Mouse (Mus musculus): Measurements from ENCODE around the gene Wt1. TPM values are rescaled to one million over a fixed set of nuclear protein-coding genes. Genes with fewer than 3 reads are reported as not detected.

The Wt1 gene
- polyA plus RNA-seq, 1 experiment, result 40.2 TPM

DNA sequence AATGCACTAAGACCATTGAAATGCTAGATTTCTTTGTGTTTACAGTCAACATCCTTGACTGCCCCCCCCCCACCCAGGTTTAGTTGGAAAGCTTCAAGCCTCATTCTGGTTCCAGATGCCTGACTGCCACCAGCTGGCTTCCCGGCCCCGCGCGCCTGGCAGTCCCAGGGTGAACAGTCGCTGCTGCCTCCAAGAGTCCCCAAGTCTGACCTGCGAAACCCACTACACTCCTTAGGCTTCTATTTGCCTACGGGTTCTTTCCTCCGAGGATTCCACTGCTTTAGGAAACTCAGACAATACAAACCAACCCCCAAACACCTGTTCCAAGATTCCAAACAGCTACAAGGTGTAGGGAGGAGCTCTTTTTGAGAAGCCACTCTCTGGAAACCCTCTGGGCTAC is 1.1 kb upstream of the Wt1 start:
- TF ChIP-seq POLR2A (IDR thresholded peaks at IDR 0.05; ENCODE audit: control insufficient read depth, low read depth, low read length) (no peak), CTCF (IDR thresholded peaks at IDR 0.05; ENCODE audit: control insufficient read depth, insufficient read depth, insufficient replicate concordance, low read depth, low read length) (no peak)
- H3K27me3 ChIP-seq (ENCODE audit: control insufficient read depth, insufficient read depth, low read length), result peaks cover 4% of the 10 kb centered on the region
- peaks cover 15% of the 10 kb centered on the region for H3K4me1 ChIP-seq (ENCODE audit: control insufficient read depth, insufficient read depth, low read length)
- peak overlapping the region; percentile 20 for H3K4me3 ChIP-seq (ENCODE audit: control insufficient read depth, low read depth, low read length)
- H3K36me3 ChIP-seq (ENCODE audit: control insufficient read depth, insufficient read depth, low read length), result no peaks in the 10 kb centered on the region
- peak overlapping the region; percentile 12 for H3K27ac ChIP-seq (ENCODE audit: control insufficient read depth, insufficient read depth, low read depth, low read length)

DNA sequence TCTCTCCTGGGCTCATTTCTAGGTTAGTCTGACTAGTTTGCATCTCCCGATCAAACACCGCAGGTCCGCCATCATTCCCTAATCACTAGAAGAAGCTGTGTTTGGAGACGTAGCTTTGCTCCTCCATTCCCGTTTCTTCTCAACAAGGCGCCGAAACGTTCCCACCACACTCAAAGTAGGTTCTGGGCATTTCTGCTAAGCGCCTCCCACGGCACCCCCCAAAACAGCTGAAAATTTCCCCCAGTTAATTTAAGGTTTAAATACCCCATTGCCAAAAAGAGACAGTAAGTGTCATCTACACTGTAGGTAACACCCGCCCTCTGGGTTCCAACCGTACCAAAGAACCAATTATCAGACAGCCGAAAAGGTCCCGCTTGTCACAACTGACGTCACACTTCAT is 688 bp upstream of the Wt1 start:
- Histone ChIP-seq H3K4me1 (ENCODE audit: control insufficient read depth, insufficient read depth, low read length) (peaks cover 15% of the 10 kb centered on the region), H3K27ac (ENCODE audit: control insufficient read depth, insufficient read depth, low read depth, low read length) (peak overlapping the region; percentile 36), H3K4me3 (ENCODE audit: control insufficient read depth, low read depth, low read length) (peak overlapping the region; percentile 20), H3K36me3 (ENCODE audit: control insufficient read depth, insufficient read depth, low read length) (no peaks in the 10 kb centered on the region), H3K27me3 (ENCODE audit: control insufficient read depth, insufficient read depth, low read length) (peaks cover 4% of the 10 kb centered on the region)
- TF ChIP-seq CTCF (IDR thresholded peaks at IDR 0.05; ENCODE audit: control insufficient read depth, insufficient read depth, insufficient replicate concordance, low read depth, low read length) (no peak), POLR2A (IDR thresholded peaks at IDR 0.05; ENCODE audit: control insufficient read depth, low read depth, low read length) (no peak)

GRCm38 (mm10) chr2:105126691-105127530 is 582 bp downstream of the Wt1 start:
- Histone ChIP-seq H3K27ac (ENCODE audit: control insufficient read depth, insufficient read depth, low read depth, low read length) (peak overlapping the region; percentile 91), H3K4me3 (ENCODE audit: control insufficient read depth, low read depth, low read length) (peak overlapping the region; percentile 84), H3K4me1 (ENCODE audit: control insufficient read depth, insufficient read depth, low read length) (peaks cover 19% of the 10 kb centered on the region), H3K36me3 (ENCODE audit: control insufficient read depth, insufficient read depth, low read length) (no peaks in the 10 kb centered on the region), H3K27me3 (ENCODE audit: control insufficient read depth, insufficient read depth, low read length) (peaks cover 8% of the 10 kb centered on the region)
- TF ChIP-seq POLR2A (IDR thresholded peaks at IDR 0.05; ENCODE audit: control insufficient read depth, low read depth, low read length) (no peak), CTCF (IDR thresholded peaks at IDR 0.05; ENCODE audit: control insufficient read depth, insufficient read depth, insufficient replicate concordance, low read depth, low read length) (no peak)

- Histone ChIP-seq H3K27me3 (ENCODE audit: control insufficient read depth, insufficient read depth, low read length) (peaks cover 8% of the 10 kb centered on the region), H3K4me3 (ENCODE audit: control insufficient read depth, low read depth, low read length) (peak overlapping the region; percentile 84), H3K36me3 (ENCODE audit: control insufficient read depth, insufficient read depth, low read length) (no peaks in the 10 kb centered on the region), H3K4me1 (ENCODE audit: control insufficient read depth, insufficient read depth, low read length) (peaks cover 18% of the 10 kb centered on the region), H3K27ac (ENCODE audit: control insufficient read depth, insufficient read depth, low read depth, low read length) (peak overlapping the region; percentile 91)
- TF ChIP-seq CTCF (IDR thresholded peaks at IDR 0.05; ENCODE audit: control insufficient read depth, insufficient read depth, insufficient replicate concordance, low read depth, low read length), result no peak
- no peak for TF ChIP-seq POLR2A (IDR thresholded peaks at IDR 0.05; ENCODE audit: control insufficient read depth, low read depth, low read length)
Observed at GRCm38 (mm10) chr2:105127531-105128480, 1.5 kb downstream of the Wt1 start.

GRCm38 (mm10) chr2:105128564-105128963 is 2.2 kb downstream of the Wt1 start:
- H3K27me3 ChIP-seq (ENCODE audit: control insufficient read depth, insufficient read depth, low read length), result peaks cover 8% of the 10 kb centered on the region

DNA sequence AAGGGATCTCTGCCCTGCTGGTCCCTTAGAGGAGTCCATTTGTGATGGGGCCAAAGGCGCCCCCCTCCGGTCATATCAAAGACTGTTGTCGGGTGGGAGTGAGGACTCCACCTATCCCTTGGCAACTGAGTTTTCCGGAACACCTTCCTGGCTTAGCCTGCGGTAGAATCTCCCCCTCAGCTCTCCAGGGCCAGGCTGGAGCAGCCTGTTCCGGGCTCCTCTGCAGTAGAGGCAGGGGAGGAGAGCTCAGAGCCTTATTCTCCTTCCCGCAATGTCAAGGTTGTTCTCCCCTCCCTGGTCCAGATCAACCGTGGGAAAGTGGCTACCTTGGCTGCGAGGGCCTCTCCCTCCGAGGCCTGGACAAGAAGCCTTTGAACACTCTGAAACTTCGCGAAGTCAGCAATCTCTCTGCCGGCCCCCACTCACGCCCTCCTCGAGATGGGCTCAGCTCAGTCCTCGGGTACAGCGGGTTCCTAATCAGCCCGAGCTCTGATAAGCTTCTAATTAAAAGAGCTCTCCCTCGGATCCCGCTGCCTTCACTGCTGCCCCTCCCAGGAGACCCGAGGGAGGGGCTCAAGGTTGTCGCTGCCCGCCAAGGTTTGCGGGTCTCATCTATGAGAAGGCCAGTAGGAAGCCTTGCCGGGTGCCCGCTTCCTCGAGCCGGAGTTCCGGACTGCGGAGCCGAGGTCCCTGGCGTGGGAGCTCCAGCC is 4.2 kb downstream of the Wt1 start:
- H3K36me3 ChIP-seq (ENCODE audit: control insufficient read depth, insufficient read depth, low read length), result no peaks in the 10 kb centered on the region
- peak overlapping the region; percentile 62 for H3K27ac ChIP-seq (ENCODE audit: control insufficient read depth, insufficient read depth, low read depth, low read length)
- TF ChIP-seq CTCF (IDR thresholded peaks at IDR 0.05; ENCODE audit: control insufficient read depth, insufficient read depth, insufficient replicate concordance, low read depth, low read length) (0 out of 2 replicates have a peak, but pooled peaks have one; percentile 17), POLR2A (IDR thresholded peaks at IDR 0.05; ENCODE audit: control insufficient read depth, low read depth, low read length) (0 out of 2 replicates have a peak, but pooled peaks have one; percentile 16)
- H3K4me3 ChIP-seq (ENCODE audit: control insufficient read depth, low read depth, low read length), result peak overlapping the region; percentile 33; the same call in 1 of the 2 replicates
- H3K4me1 ChIP-seq (ENCODE audit: control insufficient read depth, insufficient read depth, low read length), result peaks cover 22% of the 10 kb centered on the region
- peaks cover 8% of the 10 kb centered on the region for H3K27me3 ChIP-seq (ENCODE audit: control insufficient read depth, insufficient read depth, low read length)

More at GRCm38 (mm10) chr2:105128564-105128963, 2.2 kb downstream of the Wt1 start:
- no peak for TF ChIP-seq CTCF (IDR thresholded peaks at IDR 0.05; ENCODE audit: control insufficient read depth, insufficient read depth, insufficient replicate concordance, low read depth, low read length)
- TF ChIP-seq POLR2A (IDR thresholded peaks at IDR 0.05; ENCODE audit: control insufficient read depth, low read depth, low read length), result no peak
- no peaks in the 10 kb centered on the region for H3K36me3 ChIP-seq (ENCODE audit: control insufficient read depth, insufficient read depth, low read length)
- H3K4me1 ChIP-seq (ENCODE audit: control insufficient read depth, insufficient read depth, low read length), result peaks cover 20% of the 10 kb centered on the region
- peak overlapping the region; percentile 84 for H3K4me3 ChIP-seq (ENCODE audit: control insufficient read depth, low read depth, low read length)
- H3K27ac ChIP-seq (ENCODE audit: control insufficient read depth, insufficient read depth, low read depth, low read length), result peak overlapping the region; percentile 91
